Mouse (Mus musculus) forebrain, embryonic 14.5 days (tissue): ENCODE data around the gene Kdm4c. TPM values are rescaled to one million over a fixed set of nuclear protein-coding genes. Genes with fewer than 3 reads are reported as not detected.

Experiments used
- ATAC-seq: fragments of 200-750 bp; cut with Nextera tagmentation; 2 replicates; pipeline ENCODE4 v1.8.0; 2017; ENCODE audit warnings: mild to moderate bottlenecking, moderate library complexity
- DNase-seq: peaks from one replicate; pipeline ENCODE4 v3.0.0-alpha.2; 2015; ENCODE audit warnings: low spot score
- H3K27ac ChIP-seq: fragments of 300-500 bp; sonication (generic); 2 replicates; pipeline ENCODE4 v1.5.1; 2014; ENCODE audit warnings: low read depth, mild to moderate bottlenecking, control low read depth, low read length, moderate library complexity
- H3K27me3 ChIP-seq: fragments of 300-500 bp; sonication (generic); replicated peaks from 2 replicates; pipeline ENCODE4 v1.6.1; 2014; ENCODE audit warnings: low read length, control low read depth, mixed read lengths; ENCODE audit not compliant: control insufficient read depth, insufficient read depth
- H3K36me3 ChIP-seq: fragments of 300-500 bp; sonication (generic); 2 replicates; pipeline ENCODE4 v1.6.1; 2014; ENCODE audit warnings: low read length, control low read depth; ENCODE audit not compliant: control insufficient read depth, insufficient read depth
- H3K4me1 ChIP-seq: fragments of 300-500 bp; sonication (generic); 2 replicates; pipeline ENCODE4 v1.6.1; 2014; ENCODE audit warnings: antibody characterized with exemption, low read length, control low read depth; ENCODE audit not compliant: control insufficient read depth, insufficient read depth
- H3K4me2 ChIP-seq: fragments of 300-500 bp; sonication (generic); 2 replicates; pipeline ENCODE4 v1.6.1; 2014; ENCODE audit warnings: mild to moderate bottlenecking, control low read depth, low read length
- H3K4me3 ChIP-seq: fragments of 300-500 bp; sonication (generic); 2 replicates; pipeline ENCODE4 v1.5.1; 2014; ENCODE audit warnings: low read depth, low read length, control low read depth
- H3K9ac ChIP-seq: fragments of 300-500 bp; sonication (generic); 2 replicates; pipeline ENCODE4 v1.6.1; 2014; ENCODE audit warnings: mild to moderate bottlenecking, low read length, control low read depth, moderate library complexity
- H3K9me3 ChIP-seq: fragments of 300-500 bp; sonication (generic); replicated peaks from 2 replicates; pipeline ENCODE4 v1.6.1; 2016; ENCODE audit warnings: low read length, control low read depth, mixed read lengths; ENCODE audit not compliant: control insufficient read depth
- WGBS: fragments of 180-500 bp; shearing (Covaris S2); extraction: QIAGEN DNeasy Blood & Tissue Kit; methylation state at CpG from one replicate; pipeline ENCODE4 v1.1.7; 2014; 5-methylcytosine and 5-hydroxymethylcytosine counted together
- polyA plus RNA-seq: library from polyadenylated mRNA; unstranded; fragments of >200 nt; fragmentation: Nextera tagmentation; extraction: Ambion mirVana; gene quantifications from 2 replicates; pipeline ENCODE4 v1.2.1, GENCODE M21; 2014

Kdm4c gene
- polyA plus RNA-seq, 1 experiment from 2014 or later, result 14.7 TPM

- H3K9me3 ChIP-seq, result no peaks in the 10 kb centered on the region
- H3K27ac ChIP-seq, result no peak overlapping the region
- H3K4me1 ChIP-seq, result no peaks in the 10 kb centered on the region
- no peak for DNase-seq
- no peak overlapping the region for H3K4me2 ChIP-seq
- H3K4me3 ChIP-seq, result no peak overlapping the region
- no peak for ATAC-seq
- no peak overlapping the region for H3K9ac ChIP-seq
- 0 out of 2 replicates have a peak, but pooled peaks cover 10% of the 10 kb centered on the region for H3K36me3 ChIP-seq
- 93% methylated on average over 3 of the region's 3 CpGs for WGBS
- no peaks in the 10 kb centered on the region for H3K27me3 ChIP-seq
Measured at GRCm38 (mm10) chr4:74287851-74288250, 45.6 kb downstream of the Kdm4c start.

DNA sequence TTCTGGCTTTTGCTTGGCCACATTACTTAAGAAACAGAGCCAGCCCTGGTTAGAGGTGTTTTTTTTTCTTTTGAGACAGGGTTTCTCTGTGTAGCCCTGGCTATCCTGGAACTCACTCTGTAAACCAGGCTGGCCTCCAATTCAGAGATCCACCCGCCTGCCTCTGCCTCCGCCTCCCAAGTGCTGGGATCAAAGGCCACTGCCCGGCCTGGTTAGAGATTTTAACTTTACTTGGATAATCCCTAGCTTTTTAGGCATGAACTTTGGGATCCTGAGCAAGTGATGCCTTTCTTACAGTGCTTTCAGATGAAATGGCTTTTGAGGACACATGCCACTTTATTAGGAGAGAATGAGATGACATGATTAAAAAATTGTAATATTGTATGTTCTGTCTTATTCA, 52.4 kb downstream of the Kdm4c start:
- ATAC-seq (no peak), DNase-seq (no peak)
- H3K4me1 ChIP-seq, result no peaks in the 10 kb centered on the region
- no peaks in the 10 kb centered on the region for H3K9me3 ChIP-seq
- 73% methylated on average over 3 of the region's 3 CpGs for WGBS
- H3K27me3 ChIP-seq, result no peaks in the 10 kb centered on the region
- H3K36me3 ChIP-seq, result 0 out of 2 replicates have a peak, but pooled peaks cover 3% of the 10 kb centered on the region
- H3K4me3 ChIP-seq, result no peak overlapping the region
- H3K27ac ChIP-seq, result no peak overlapping the region
- no peak overlapping the region for H3K4me2 ChIP-seq
- no peak overlapping the region for H3K9ac ChIP-seq

DNA sequence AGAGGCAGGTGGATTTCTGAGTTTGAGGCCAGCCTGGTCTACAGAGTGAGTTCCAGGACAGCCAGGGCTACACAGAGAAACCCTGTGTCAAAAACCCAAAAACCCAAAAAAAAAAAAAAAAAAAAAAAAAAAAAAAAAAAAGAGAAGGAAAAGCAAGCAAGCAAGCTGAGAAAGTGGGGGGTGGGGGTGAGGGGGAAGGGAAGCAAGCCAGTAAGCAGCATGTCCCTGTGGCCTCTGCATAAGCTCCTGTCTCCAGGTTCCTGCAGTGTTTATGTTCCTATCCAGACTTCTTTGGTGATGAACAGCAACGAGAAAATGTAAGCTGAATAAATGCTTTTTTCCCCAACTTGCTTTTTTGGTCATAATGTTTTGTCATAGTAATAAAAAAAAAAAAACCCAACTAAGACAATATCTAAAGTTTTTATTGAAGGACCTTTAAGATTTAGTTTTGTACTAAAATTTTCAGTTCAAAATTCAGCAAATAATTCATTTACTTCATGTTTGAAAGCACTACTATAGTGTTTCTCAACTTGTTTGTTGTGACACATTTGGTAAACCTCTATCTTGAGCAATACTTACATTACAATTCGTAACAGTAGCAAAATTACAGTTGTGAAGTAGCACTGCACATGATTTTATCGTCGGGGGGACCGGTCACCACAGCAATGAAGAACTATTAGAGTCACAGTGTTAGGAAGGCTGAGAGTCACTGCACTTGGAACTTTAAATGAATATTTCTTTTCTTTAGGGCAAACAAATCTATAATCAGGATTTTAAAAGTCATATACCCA, 63.2 kb downstream of the Kdm4c start:
- Histone ChIP-seq H3K4me2 (no peak overlapping the region), H3K27me3 (no peaks in the 10 kb centered on the region), H3K9me3 (no peaks in the 10 kb centered on the region), H3K4me1 (no peaks in the 10 kb centered on the region), H3K9ac (no peak overlapping the region), H3K36me3 (no peaks in the 10 kb centered on the region), H3K27ac (no peak overlapping the region), H3K4me3 (no peak overlapping the region)
- 94% methylated on average over 5 of the region's 5 CpGs for WGBS
- DNase-seq (no peak), ATAC-seq (no peak)

GRCm38 (mm10) chr4:74311135-74311534, 68.8 kb downstream of the Kdm4c start:
- no peak for DNase-seq
- Histone ChIP-seq H3K27me3 (no peaks in the 10 kb centered on the region), H3K36me3 (peaks cover 6% of the 10 kb centered on the region; the same call in 1 of the 2 replicates), H3K4me2 (no peak overlapping the region), H3K4me3 (no peak overlapping the region), H3K4me1 (no peaks in the 10 kb centered on the region), H3K27ac (no peak overlapping the region), H3K9ac (no peak overlapping the region), H3K9me3 (no peaks in the 10 kb centered on the region)
- WGBS, result 92% methylated on average over 5 of the region's 5 CpGs
- ATAC-seq, result no peak

DNA sequence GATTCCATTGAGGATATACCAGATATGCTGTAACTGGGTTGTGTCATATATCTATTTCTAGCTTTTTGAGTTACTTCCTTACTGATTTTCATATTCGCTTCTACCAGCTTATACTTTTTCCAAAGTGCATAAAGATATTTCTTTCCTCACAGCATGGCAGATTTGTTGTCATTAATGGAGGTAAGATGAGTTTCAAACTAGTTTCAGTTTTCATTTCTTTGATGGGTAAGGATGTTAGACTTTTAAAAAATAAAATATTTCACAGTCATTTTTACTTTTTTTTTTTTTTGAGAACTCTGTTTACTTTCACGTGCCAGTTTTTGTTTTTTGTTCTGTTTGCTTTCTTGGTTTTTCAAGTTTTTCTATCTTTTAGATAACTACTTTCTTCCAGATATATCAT, 70.6 kb downstream of the Kdm4c start:
- Histone ChIP-seq H3K4me3 (no peak overlapping the region), H3K4me1 (no peaks in the 10 kb centered on the region), H3K36me3 (peaks cover 13% of the 10 kb centered on the region; the same call in 1 of the 2 replicates), H3K9ac (no peak overlapping the region), H3K4me2 (no peak overlapping the region), H3K9me3 (no peaks in the 10 kb centered on the region), H3K27ac (no peak overlapping the region), H3K27me3 (no peaks in the 10 kb centered on the region)
- 95% methylated on average over 2 of the region's 2 CpGs for WGBS
- ATAC-seq (no peak), DNase-seq (no peak)

- DNase-seq (no peak), ATAC-seq (no peak)
- H3K9ac ChIP-seq, result no peak overlapping the region
- peaks cover 13% of the 10 kb centered on the region; the same call in 1 of the 2 replicates for H3K36me3 ChIP-seq
- no peak overlapping the region for H3K4me2 ChIP-seq
- no peaks in the 10 kb centered on the region for H3K27me3 ChIP-seq
- 96% methylated on average over 5 of the region's 5 CpGs for WGBS
- H3K9me3 ChIP-seq, result no peaks in the 10 kb centered on the region
- H3K4me3 ChIP-seq, result no peak overlapping the region
- H3K27ac ChIP-seq, result no peak overlapping the region
- no peaks in the 10 kb centered on the region for H3K4me1 ChIP-seq
Measured at GRCm38 (mm10) chr4:74315388-74315787, 73.1 kb downstream of the Kdm4c start.

- no peak overlapping the region for H3K9ac ChIP-seq
- peaks cover 13% of the 10 kb centered on the region; the same call in 1 of the 2 replicates for H3K36me3 ChIP-seq
- H3K4me1 ChIP-seq, result no peaks in the 10 kb centered on the region
- DNase-seq (no peak), ATAC-seq (no peak)
- H3K4me2 ChIP-seq, result no peak overlapping the region
- no peak overlapping the region for H3K27ac ChIP-seq
- no peaks in the 10 kb centered on the region for H3K9me3 ChIP-seq
- 98% methylated on average over 1 of the region's 1 CpGs for WGBS
- H3K4me3 ChIP-seq, result no peak overlapping the region
- no peaks in the 10 kb centered on the region for H3K27me3 ChIP-seq
Measured at GRCm38 (mm10) chr4:74319313-74319712, 77.0 kb downstream of the Kdm4c start.

- WGBS, result 94% methylated on average over 4 of the region's 4 CpGs
- H3K27ac ChIP-seq, result no peak overlapping the region
- no peaks in the 10 kb centered on the region for H3K27me3 ChIP-seq
- ATAC-seq, result no peak
- no peaks in the 10 kb centered on the region for H3K9me3 ChIP-seq
- peaks cover 19% of the 10 kb centered on the region for H3K36me3 ChIP-seq
- H3K9ac ChIP-seq, result no peak overlapping the region
- no peak overlapping the region for H3K4me2 ChIP-seq
- DNase-seq, result no peak
- H3K4me1 ChIP-seq, result no peaks in the 10 kb centered on the region
- H3K4me3 ChIP-seq, result no peak overlapping the region
Measured at GRCm38 (mm10) chr4:74357479-74357878, 115.2 kb downstream of the Kdm4c start.

DNA sequence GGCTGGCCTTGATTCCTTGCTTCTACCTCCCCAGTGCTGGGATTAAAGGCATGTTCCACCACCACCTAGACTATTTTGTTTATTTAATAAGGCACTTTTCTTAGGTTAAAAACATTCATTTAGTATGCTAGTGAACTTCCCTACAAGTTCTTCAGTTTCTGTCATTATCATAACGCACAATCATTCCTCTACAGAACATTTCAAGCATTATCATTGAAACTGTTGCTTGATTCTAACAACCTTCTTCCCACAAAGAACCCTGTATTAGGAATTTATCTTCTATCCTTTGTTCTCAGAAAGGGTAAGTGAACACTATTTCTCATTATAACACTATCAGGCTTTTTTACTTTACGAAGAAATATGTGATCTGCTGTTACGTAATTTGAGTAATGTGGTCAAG, 118.0 kb downstream of the Kdm4c start:
- Histone ChIP-seq H3K36me3 (peaks cover 16% of the 10 kb centered on the region), H3K4me2 (no peak overlapping the region), H3K9me3 (no peaks in the 10 kb centered on the region), H3K4me3 (no peak overlapping the region), H3K9ac (no peak overlapping the region), H3K27ac (no peak overlapping the region), H3K4me1 (no peaks in the 10 kb centered on the region), H3K27me3 (no peaks in the 10 kb centered on the region)
- DNase-seq, result no peak
- ATAC-seq, result no peak
- WGBS, result 90% methylated on average over 3 of the region's 3 CpGs
